Mouse (Mus musculus) mouse trophoblast stem cell (cell line): ENCODE measurements at regions not wholly inside any gene's neighbourhood (a gene's known extent, or its start where the extent isn't known, plus 50 kb on each side); places are given as distances from the start of the nearest gene placed in this dataset.
"Not testable (repeated sequence)": the region's sequence is repeated elsewhere in the genome, so short reads cannot be mapped to it uniquely, and the experiment has no call there.

Experiments
- in situ Hi-C, 2 experiments: fragments of 300-500 bp; cut with MseI, MboI; formaldehyde crosslinking; loops; 2 replicates in 1 of 2; 3 replicates in 1 of 2; pipeline ENCODE4 v1.15.1; 2025

- in situ Hi-C loops, result no loop called here
Measured at GRCm38 (mm10) chr11:23079936-23080794, 72.8 kb downstream of the Fam161a start.

DNA sequence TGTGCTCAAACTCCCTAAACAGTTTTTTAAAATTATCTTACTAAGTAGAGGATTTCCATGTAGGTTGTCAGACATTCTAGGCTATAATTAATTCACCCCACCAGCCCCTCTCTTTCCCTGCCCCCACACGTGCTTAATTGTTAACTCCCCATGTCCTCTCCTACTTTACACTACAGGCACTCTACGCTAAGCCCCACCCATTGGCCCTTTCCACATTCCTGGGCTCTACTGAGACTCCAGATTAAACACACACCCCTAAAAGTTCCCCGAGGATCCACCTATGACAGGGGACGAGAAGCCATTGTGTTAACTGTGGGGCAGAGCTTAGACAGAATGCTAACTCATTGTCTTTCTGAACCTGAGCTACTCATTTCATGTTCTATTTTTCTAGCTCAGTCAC is 74.3 kb downstream of the Fam161a start:
- in situ Hi-C loops, result no loop called here

DNA sequence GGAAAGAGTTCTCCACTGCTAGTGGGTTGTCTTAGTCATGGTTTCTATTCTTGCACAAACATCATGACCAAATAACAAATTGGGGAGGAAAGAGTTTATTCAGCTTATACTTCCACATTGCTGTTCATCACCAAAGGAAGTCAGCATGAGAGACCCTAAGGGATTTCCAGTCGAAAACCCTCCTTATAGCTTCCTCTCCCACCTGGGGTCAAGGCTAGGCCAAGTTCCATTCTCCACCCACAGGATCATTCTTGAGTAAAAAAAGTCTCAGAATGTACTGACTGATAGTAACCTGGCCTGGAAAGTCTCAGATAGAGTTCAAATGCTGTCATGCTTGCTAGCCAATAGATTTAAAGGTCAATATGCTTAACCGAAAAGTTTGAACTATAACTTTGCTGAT is 76.5 kb downstream of the Fam161a start:
- in situ Hi-C loops, result not testable (repeated sequence)

DNA sequence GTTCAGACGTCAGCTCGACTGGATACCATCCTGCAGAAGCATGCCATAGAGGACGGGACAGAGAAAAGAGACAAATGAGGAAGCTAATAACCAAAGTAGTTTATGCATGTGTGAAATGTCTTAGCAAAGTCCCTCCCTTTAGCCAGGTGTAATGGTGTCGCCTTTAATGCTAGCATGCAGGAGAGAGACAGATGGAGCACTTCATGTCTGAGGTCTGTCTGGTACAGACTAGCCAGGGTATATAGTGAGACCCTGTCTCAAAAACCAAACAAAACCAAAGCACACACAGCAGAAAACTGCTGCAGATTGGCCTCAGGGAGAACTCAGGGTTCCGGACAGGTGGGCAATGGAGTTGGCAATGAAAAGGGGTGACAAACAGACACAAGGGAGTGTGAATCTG is 88.0 kb downstream of the Fam161a start:
- in situ Hi-C loops, result no loop called here

GRCm38 (mm10) chr11:23095723-23096122 is 88.4 kb downstream of the Fam161a start:
- in situ Hi-C loops, result not testable (repeated sequence)

DNA sequence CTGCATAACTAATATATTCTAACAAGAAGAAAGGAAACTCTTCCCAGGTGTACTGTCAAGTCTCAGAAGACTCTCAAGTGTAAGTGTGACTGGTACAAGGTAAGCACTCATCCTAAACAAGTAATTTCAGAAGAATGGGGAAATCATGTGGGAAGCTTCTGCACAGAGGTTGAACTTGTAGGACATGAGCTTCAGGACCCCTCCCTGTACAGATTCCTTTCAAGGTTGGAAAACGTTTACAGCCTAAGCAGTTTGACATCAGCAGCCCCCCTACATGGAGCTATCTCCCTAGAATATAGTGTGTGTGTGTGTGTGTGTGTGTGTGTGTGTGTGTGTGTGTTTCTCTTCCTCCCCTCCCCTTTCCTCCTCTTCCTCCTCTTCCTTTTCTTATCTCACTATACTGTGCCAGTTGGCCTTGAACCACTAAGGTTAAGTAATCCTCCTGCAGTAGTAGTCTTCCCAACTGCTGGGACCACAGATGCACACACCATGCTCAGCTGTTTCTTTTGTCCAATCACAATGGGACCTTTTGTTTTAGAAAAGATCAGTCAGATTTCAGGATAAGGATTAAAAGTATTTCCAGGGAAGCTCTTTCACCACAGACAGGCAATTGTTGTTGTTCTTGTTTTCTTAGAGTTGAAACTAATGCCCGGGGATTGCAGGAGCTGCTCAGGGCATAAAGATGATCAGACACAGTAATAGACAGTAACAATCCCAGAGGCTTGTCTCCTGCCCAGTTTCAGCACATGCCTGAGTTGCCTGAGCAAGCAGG is 89.3 kb downstream of the Fam161a start:
- in situ Hi-C loops, result no loop called here

DNA sequence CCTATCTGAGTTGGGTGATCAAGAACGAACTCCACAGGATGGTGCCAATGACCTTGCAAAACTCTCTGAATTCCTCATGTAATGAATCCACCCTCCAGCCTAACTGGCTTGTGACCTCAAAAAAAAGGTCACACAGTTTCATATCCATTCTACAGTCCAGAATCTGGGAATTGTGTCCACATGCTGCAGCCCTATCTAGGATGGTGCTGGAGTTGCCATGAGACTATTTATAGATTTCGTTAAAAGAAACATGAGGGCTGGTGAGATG is 89.8 kb downstream of the Fam161a start:
- in situ Hi-C loops, result no loop called here

- in situ Hi-C loops, result no loop called here
Measured at GRCm38 (mm10) chr11:23114636-23115035, 107.3 kb downstream of the Fam161a start.

DNA sequence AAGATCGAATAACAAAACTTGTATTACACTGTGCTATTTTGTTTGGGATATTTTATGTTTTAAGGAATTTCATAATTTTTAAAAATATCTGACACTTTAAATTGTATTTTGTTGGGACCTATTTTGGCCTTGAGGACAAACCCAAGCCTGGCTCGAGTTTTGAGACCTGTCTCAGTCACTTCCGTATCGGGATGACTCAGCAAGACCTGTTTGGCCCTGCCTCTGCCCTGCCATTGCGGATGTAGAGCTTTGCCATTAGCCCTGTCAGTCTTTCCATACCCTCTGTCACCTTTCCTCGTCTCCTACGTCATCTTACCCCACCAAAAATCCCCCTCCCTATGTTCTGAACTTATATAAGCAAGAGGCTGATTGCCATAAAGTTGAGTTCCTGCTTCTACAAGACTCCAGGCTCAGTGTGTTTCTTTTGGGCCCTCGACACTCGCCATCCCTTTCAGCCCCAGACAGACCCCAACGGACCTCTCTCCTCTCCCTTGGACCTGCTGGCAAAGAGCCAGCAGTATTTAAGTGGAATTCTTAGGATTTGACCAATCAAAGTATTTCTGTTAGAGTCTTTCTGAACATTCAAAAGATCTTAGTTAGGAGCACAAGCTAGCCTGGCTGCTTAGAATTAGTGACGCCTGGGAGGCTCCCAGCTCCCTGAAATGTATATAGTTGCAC is 113.3 kb downstream of the Fam161a start:
- in situ Hi-C loops, result no loop called here

- in situ Hi-C loops, result no loop called here
Measured at GRCm38 (mm10) chr11:23124198-23124951, 117.0 kb downstream of the Fam161a start.

DNA sequence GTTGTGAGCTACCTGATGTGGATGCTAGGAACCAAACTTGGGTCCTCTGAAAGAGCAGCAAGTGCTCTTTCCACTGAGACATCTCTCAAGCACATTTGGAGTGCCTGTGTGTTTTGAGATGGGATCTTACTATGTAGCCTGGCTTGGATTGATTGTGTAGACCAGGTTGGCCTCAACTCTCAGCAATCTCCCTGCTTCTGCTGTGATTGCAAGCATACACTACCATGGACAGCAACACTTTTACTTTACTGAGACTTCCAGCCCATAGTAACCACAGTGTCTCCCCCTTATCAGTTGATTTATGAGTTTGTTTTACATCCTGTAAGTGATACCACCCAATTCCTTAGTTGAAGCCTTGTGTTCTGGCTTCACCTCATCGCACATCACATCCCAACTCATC is 123.8 kb downstream of the Fam161a start:
- in situ Hi-C loops, result loop anchor here in 1 of 2 experiments (25.0 kb wide), 1 partner anchor 119 kb away; the partner anchor contains the start of gene Fam161a

GRCm38 (mm10) chr11:23131632-23132031 is 124.2 kb upstream of the Xpo1 start:
- in situ Hi-C loops, result loop anchor here in 1 of 2 experiments (25.0 kb wide), 1 partner anchor 119 kb away; the partner anchor contains the start of gene Fam161a

- in situ Hi-C loops, result loop anchor here in 1 of 2 experiments (25.0 kb wide), 1 partner anchor 128 kb away; the partner anchor contains the start of gene Fam161a
Measured at GRCm38 (mm10) chr11:23140429-23141099, 115.3 kb upstream of the Xpo1 start.

DNA sequence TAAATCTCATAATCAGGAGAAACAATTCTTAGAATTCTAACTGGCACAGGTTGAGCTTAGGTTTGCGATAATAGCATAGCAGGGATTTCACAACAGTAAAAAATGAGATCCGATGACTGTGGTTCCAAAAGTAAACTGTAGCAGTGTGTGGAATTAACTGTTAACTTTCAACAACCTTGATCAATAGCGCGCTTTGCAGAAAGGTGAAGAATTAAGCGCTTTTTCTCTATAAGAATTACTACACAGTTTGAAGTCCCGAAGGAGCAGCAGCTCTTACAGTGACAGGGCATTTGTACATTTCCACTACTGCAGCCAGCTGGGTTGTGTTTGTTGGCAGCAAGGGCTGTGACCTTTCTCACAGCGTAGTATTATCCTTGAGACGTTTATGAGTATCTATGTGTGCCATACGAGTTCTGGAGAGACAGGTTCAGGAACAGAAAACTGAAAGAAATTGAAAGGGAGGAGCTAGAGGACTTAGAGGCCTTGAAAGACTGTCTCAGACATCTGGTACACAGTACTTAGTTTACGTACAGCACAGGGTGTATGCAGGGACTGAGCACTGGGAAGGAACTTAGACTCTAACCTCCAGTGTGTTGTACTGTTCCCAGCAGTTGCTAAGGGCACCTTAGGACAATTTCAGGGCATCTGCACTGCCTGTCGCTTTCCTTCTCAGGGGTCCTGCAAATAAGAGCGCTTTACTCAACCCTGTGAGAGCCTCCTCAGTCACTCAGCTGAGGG is 114.6 kb upstream of the Xpo1 start:
- in situ Hi-C loops, result loop anchor here in 1 of 2 experiments (25.0 kb wide), 1 partner anchor 129 kb away; the partner anchor contains the start of gene Fam161a

DNA sequence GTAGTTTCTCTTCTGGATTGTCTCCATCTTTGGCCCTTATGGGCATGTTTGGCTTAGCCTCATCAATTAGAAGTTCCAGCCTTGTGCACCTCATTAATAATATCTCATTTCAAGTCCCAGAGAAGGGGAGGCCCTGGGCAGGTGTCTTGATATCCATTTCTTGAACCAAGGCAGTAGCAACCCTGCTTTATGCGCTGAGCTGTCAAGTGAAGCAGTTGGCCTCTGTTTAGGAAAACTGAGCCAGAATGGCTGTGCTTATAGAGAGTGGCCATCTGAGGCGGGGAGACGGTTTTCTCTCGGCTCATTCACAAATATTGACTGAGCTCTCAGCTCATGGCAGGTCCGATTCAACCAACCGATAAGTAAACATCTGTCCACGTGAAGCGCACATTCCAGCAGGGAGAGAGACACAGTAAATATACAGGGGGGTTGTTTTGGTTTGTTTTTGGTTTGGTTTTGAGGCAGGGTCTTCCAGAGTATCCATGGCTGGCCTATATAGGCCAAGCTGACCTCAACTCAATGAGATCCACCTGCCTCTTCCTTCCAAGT is 107.7 kb upstream of the Xpo1 start:
- in situ Hi-C loops, result loop anchor here in 1 of 2 experiments (25.0 kb wide), 1 partner anchor 136 kb away; the partner anchor contains the start of gene Fam161a

DNA sequence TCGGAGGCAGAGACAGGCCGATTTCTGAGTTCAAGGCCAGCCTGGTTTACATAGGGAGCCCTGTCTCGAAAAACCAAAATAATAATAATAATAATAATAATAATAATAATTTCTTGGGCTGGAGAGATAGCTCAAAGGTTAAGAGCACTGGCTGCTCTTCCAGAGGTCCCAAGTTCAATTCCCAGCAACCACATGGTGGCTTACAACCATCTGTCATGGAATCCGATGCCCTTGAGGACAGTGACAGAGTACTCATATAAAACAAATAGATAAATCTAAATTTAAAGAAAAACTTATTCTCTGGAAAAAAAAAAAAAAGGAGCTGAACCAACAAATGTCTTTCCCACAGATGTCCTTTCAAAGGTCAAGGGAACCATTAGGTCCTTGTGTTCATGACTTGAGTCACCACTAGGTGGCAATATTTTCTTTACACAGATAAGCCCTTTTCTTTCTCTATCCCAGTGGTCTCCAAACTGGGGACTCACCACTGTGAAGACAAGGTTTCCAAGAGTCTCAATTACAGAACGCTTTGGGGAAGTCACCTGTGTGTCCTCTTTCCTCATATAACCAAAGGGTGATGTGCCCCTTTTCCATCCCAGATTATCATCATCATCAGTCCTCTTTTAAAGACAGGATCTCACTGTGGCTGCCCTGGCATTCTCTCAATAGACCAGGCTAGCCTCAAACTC is 106.1 kb upstream of the Xpo1 start:
- in situ Hi-C loops, result loop anchor here (5.0 to 25.0 kb wide), 2 partner anchors 103 to 137 kb away; partner anchors contain the start of gene Fam161a (in 1 of the 2)

GRCm38 (mm10) chr11:23154851-23155250 is 101.0 kb upstream of the Xpo1 start:
- in situ Hi-C loops, result loop anchor here in 1 of 2 experiments (5.0 kb wide), 1 partner anchor 97 kb away; no protein-coding TSS in a partner anchor

GRCm38 (mm10) chr11:23168546-23169218 is 87.2 kb upstream of the Xpo1 start:
- in situ Hi-C loops, result no loop called here
